Mouse (Mus musculus) MEL (cell line): ENCODE measurements around the gene Zbtb40. TPM values are rescaled to one million over a fixed set of nuclear protein-coding genes. Genes with fewer than 3 reads are reported as not detected.

Source experiments
- DNase-seq: peaks from one replicate; pipeline ENCODE4 v3.0.0; 2011; ENCODE audit warnings: low read depth, low spot score
- H3K27ac ChIP-seq: 2 replicates; pipeline ENCODE4 v1.5.1; 2012; ENCODE audit warnings: low read depth, mild to moderate bottlenecking, control low read depth, low read length, moderate library complexity; ENCODE audit not compliant: control insufficient read depth
- H3K27me3 ChIP-seq, 2 experiments: fragments of 150-350 bp in 1 of 2; sonication (generic) in 1 of 2; 2 replicates each; pipeline ENCODE4 v1.6.1; 2012; ENCODE audit warnings: low read length in 2 of 2, mild to moderate bottlenecking in 2 of 2, improper control_type of control experiment in 1 of 2, moderate library complexity in 1 of 2; ENCODE audit not compliant: insufficient read depth in 2 of 2, control insufficient read depth in 1 of 2
- H3K36me3 ChIP-seq, 2 experiments: 2 replicates each; pipeline ENCODE4 v1.6.1; 2012 to 2014; ENCODE audit warnings: low read length in 2 of 2, improper control_type of control experiment in 1 of 2, inconsistent platforms in 1 of 2, mild to moderate bottlenecking in 1 of 2; ENCODE audit not compliant: insufficient read depth in 2 of 2, control insufficient read depth in 1 of 2
- H3K4me1 ChIP-seq, 2 experiments: fragments of 150-350 bp in 1 of 2; sonication (generic) in 1 of 2; 2 replicates each; pipeline ENCODE4 v1.6.1; 2012; ENCODE audit warnings: low read length in 2 of 2, improper control_type of control experiment in 1 of 2, mild to moderate bottlenecking in 1 of 2; ENCODE audit not compliant: insufficient read depth in 2 of 2, control insufficient read depth in 1 of 2
- H3K4me3 ChIP-seq, 2 experiments: fragments of 150-350 bp in 1 of 2; sonication (generic) in 1 of 2; 2 replicates each; pipeline ENCODE4 v1.5.1; 2012; ENCODE audit warnings: low read depth in 2 of 2, low read length in 2 of 2, mild to moderate bottlenecking in 2 of 2, moderate library complexity in 2 of 2, control low read depth in 1 of 2, improper control_type of control experiment in 1 of 2; ENCODE audit not compliant: control insufficient read depth in 1 of 2, insufficient read depth in 1 of 2
- H3K79me2 ChIP-seq: 2 replicates; pipeline ENCODE4 v1.6.1; 2012; ENCODE audit warnings: mild to moderate bottlenecking, low read length, moderate library complexity; ENCODE audit not compliant: control insufficient read depth, poor library complexity, insufficient read depth
- H3K9ac ChIP-seq: 2 replicates; pipeline ENCODE4 v1.6.1; 2012; ENCODE audit warnings: low read depth, mild to moderate bottlenecking, control low read depth, low read length, moderate library complexity; ENCODE audit not compliant: control insufficient read depth, poor library complexity, severe bottlenecking
- H3K9me3 ChIP-seq: fragments of 150-350 bp; sonication (generic); replicated peaks from 2 replicates; pipeline ENCODE4 v1.6.1; 2012; ENCODE audit warnings: mild to moderate bottlenecking, low read length, improper control_type of control experiment, moderate library complexity; ENCODE audit not compliant: insufficient read depth
- BHLHE40 ChIP-seq: IDR thresholded peaks from 2 replicates; pipeline ENCODE4 v1.6.1; 2012; ENCODE audit warnings: low read depth, mild to moderate bottlenecking, inconsistent platforms, low read length, improper control_type of control experiment, borderline replicate concordance
- CHD2 ChIP-seq: IDR thresholded peaks from 2 replicates; pipeline ENCODE4 v1.6.1; 2011; ENCODE audit warnings: low read length, improper control_type of control experiment
- CTCF ChIP-seq, 3 experiments: IDR thresholded peaks in 2 of 3; conservative IDR thresholded peaks in 1 of 3; 2 replicates each; pipeline ENCODE4 v1.5.1; 2011 to 2012; ENCODE audit warnings: low read length in 3 of 3, low read depth in 2 of 3, mild to moderate bottlenecking in 2 of 3, improper control_type of control experiment in 1 of 3, inconsistent platforms in 1 of 3, mixed read lengths in 1 of 3, moderate library complexity in 1 of 3; ENCODE audit not compliant: control insufficient read depth in 1 of 3, insufficient read depth in 1 of 3, poor library complexity in 1 of 3, severe bottlenecking in 1 of 3
- E2F4 ChIP-seq: IDR thresholded peaks from 2 replicates; pipeline ENCODE4 v1.6.1; 2011; ENCODE audit warnings: low read depth, low read length, improper control_type of control experiment, borderline replicate concordance
- EP300 ChIP-seq, 2 experiments: IDR thresholded peaks; 2 replicates each; pipeline ENCODE4 v1.6.1; 2011; ENCODE audit warnings: improper control_type of control experiment in 2 of 2, low read length in 2 of 2, low read depth in 1 of 2, mild to moderate bottlenecking in 1 of 2
- ETS1 ChIP-seq: IDR thresholded peaks from 2 replicates; pipeline ENCODE4 v1.6.1; 2012; ENCODE audit warnings: low read depth, mild to moderate bottlenecking, inconsistent platforms, low read length, improper control_type of control experiment, moderate library complexity
- GATA1 ChIP-seq: IDR thresholded peaks from 2 replicates; pipeline ENCODE4 v1.6.1; 2011; ENCODE audit warnings: low read depth, low read length, improper control_type of control experiment
- JUND ChIP-seq: IDR thresholded peaks from 2 replicates; pipeline ENCODE4 v1.6.1; 2011; ENCODE audit warnings: low read depth, mild to moderate bottlenecking, improper control_type of control experiment, low read length
- MAFK ChIP-seq: IDR thresholded peaks from 2 replicates; pipeline ENCODE4 v1.6.1; 2011; ENCODE audit warnings: low read depth, mild to moderate bottlenecking, low read length, improper control_type of control experiment, borderline replicate concordance
- MAX ChIP-seq: IDR thresholded peaks from 2 replicates; pipeline ENCODE4 v1.6.1; 2011; ENCODE audit warnings: low read length, improper control_type of control experiment
- MEF2A ChIP-seq: IDR thresholded peaks from 2 replicates; pipeline ENCODE4 v1.6.1; 2014; ENCODE audit warnings: low read depth, mild to moderate bottlenecking, inconsistent platforms, low read length, improper control_type of control experiment; ENCODE audit not compliant: poor library complexity, insufficient replicate concordance, severe bottlenecking; ENCODE audit errors: extremely low read depth
- MXI1 ChIP-seq: IDR thresholded peaks from 2 replicates; pipeline ENCODE4 v1.6.1; 2011; ENCODE audit warnings: mild to moderate bottlenecking, low read depth, low read length, improper control_type of control experiment
- MYB ChIP-seq: IDR thresholded peaks from 2 replicates; pipeline ENCODE4 v1.6.1; 2011; ENCODE audit warnings: mild to moderate bottlenecking, low read depth, low read length, improper control_type of control experiment
- MYC ChIP-seq: IDR thresholded peaks from 2 replicates; pipeline ENCODE4 v1.6.1; 2011; ENCODE audit warnings: low read depth, mild to moderate bottlenecking, low read length, improper control_type of control experiment, moderate library complexity
- NELFE ChIP-seq: IDR thresholded peaks from 2 replicates; pipeline ENCODE4 v1.6.1; 2011; ENCODE audit warnings: low read depth, low read length, improper control_type of control experiment
- NRF1 ChIP-seq: IDR thresholded peaks from 2 replicates; pipeline ENCODE4 v1.6.1; 2014; ENCODE audit warnings: low read depth, mild to moderate bottlenecking, inconsistent platforms, low read length, improper control_type of control experiment, moderate library complexity; ENCODE audit not compliant: poor library complexity, insufficient read depth, severe bottlenecking
- POLR2AphosphoS2 ChIP-seq: IDR thresholded peaks from 2 replicates; pipeline ENCODE4 v1.6.1; 2011; ENCODE audit warnings: low read length, improper control_type of control experiment
- POLR2AphosphoS5 ChIP-seq: IDR thresholded peaks from 2 replicates; pipeline ENCODE4 v1.6.1; 2012; ENCODE audit warnings: low read depth, borderline replicate concordance, mild to moderate bottlenecking, inconsistent platforms, low read length, moderate library complexity, mixed read lengths
- RAD21 ChIP-seq: IDR thresholded peaks from 2 replicates; pipeline ENCODE4 v1.6.1; 2011; ENCODE audit warnings: mild to moderate bottlenecking, low read depth, low read length, improper control_type of control experiment
- TAL1 ChIP-seq: IDR thresholded peaks from 2 replicates; pipeline ENCODE4 v1.6.1; 2012; ENCODE audit warnings: mild to moderate bottlenecking, inconsistent platforms, low read length, moderate library complexity, mixed read lengths
- UBTF ChIP-seq: IDR thresholded peaks from 2 replicates; pipeline ENCODE4 v1.6.1; 2012; ENCODE audit warnings: low read depth, mild to moderate bottlenecking, inconsistent platforms, low read length, improper control_type of control experiment, moderate library complexity, borderline replicate concordance; ENCODE audit not compliant: insufficient read depth
- USF1 ChIP-seq: IDR thresholded peaks from 2 replicates; pipeline ENCODE4 v1.6.1; 2014; ENCODE audit warnings: low read depth, mild to moderate bottlenecking, inconsistent platforms, low read length, improper control_type of control experiment, moderate library complexity
- USF2 ChIP-seq, 2 experiments: IDR thresholded peaks; 2 replicates each; pipeline ENCODE4 v1.6.1; 2011 to 2012; ENCODE audit warnings: improper control_type of control experiment in 2 of 2, low read length in 2 of 2, borderline replicate concordance in 1 of 2, inconsistent platforms in 1 of 2, low read depth in 1 of 2, mild to moderate bottlenecking in 1 of 2; ENCODE audit not compliant: insufficient read depth in 1 of 2
- ZC3H11A ChIP-seq: IDR thresholded peaks from 2 replicates; pipeline ENCODE4 v1.6.1; 2012; ENCODE audit warnings: low read depth, mild to moderate bottlenecking, inconsistent platforms, low read length, improper control_type of control experiment
- ZNF384 ChIP-seq: IDR thresholded peaks from 2 replicates; pipeline ENCODE4 v1.6.1; 2012; ENCODE audit warnings: low read depth, mild to moderate bottlenecking, inconsistent platforms, low read length, improper control_type of control experiment
- polyA plus RNA-seq, 2 experiments: library from polyadenylated mRNA; stranded (reverse) in 1 of 2; unstranded in 1 of 2; fragments of >175 nt in 1 of 2; fragments of >200 nt in 1 of 2; gene quantifications; 2 replicates each; pipeline versions ENCODE4 v1.2.1 to v1.2.4; 2012; ENCODE audit warnings: low replicate concordance in 2 of 2, low read depth in 1 of 2; ENCODE audit not compliant: insufficient read length in 2 of 2, insufficient read depth in 1 of 2, missing spikeins in 1 of 2
- total RNA-seq: library from RNA; depleted of rRNA; stranded (reverse); fragments of 300-350 nt; gene quantifications from 2 replicates; pipeline ENCODE4 v1.2.3, GENCODE M21; 2012

Zbtb40 gene
- total and polyA plus RNA-seq, 3 experiments: 9.6 to 14.4 TPM; not detected in 1

GRCm38 (mm10) chr4:137006966-137007365 is 41.6 kb downstream of the Zbtb40 start:
- no peaks in the 10 kb centered on the region for H3K27me3 ChIP-seq
- H3K4me3 ChIP-seq: no peak overlapping the region
- H3K27ac ChIP-seq: no peak overlapping the region
- no peak for DNase-seq
- no peak overlapping the region for H3K9ac ChIP-seq
- TF ChIP-seq JUND (no peak), TAL1 (no peak), POLR2AphosphoS5 (no peak), GATA1 (no peak)
- no peaks in the 10 kb centered on the region for H3K79me2 ChIP-seq
- no peaks in the 10 kb centered on the region; a peak in 1 of 4 replicates for H3K36me3 ChIP-seq
- H3K9me3 ChIP-seq: no peaks in the 10 kb centered on the region
- H3K4me1 ChIP-seq: no peaks in the 10 kb centered on the region

GRCm38 (mm10) chr4:137001825-137002224 is 46.8 kb downstream of the Zbtb40 start:
- Histone ChIP-seq H3K79me2 (no peaks in the 10 kb centered on the region), H3K9me3 (no peaks in the 10 kb centered on the region), H3K27ac (no peak overlapping the region), H3K4me3 (no peak overlapping the region), H3K27me3 (no peaks in the 10 kb centered on the region), H3K36me3 (no peaks in the 10 kb centered on the region; a peak in 1 of 4 replicates), H3K9ac (no peak overlapping the region), H3K4me1 (no peaks in the 10 kb centered on the region)
- TF ChIP-seq UBTF (no peak), EP300 (IDR thresholded peaks at IDR 0.05; ENCODE audit: low read depth in 1 of 2, low read length in 2 of 2) (no peak), NRF1 (no peak), CHD2 (no peak), CTCF (IDR thresholded peaks at IDR 0.05 in 2 of 3, conservative IDR thresholded peaks at IDR 0.05 in 1 of 3; ENCODE audit: control insufficient read depth in 1 of 3, insufficient read depth in 1 of 3, low read depth in 2 of 3, low read length in 3 of 3, poor library complexity in 1 of 3, severe bottlenecking in 1 of 3) (no peak), BHLHE40 (no peak), POLR2AphosphoS2 (no peak), ZC3H11A (no peak), JUND (no peak), POLR2AphosphoS5 (no peak), E2F4 (no peak)
- DNase-seq: no peak

GRCm38 (mm10) chr4:137001020-137001419 is 47.6 kb downstream of the Zbtb40 start:
- no peaks in the 10 kb centered on the region for H3K9me3 ChIP-seq
- no peaks in the 10 kb centered on the region for H3K79me2 ChIP-seq
- no peaks in the 10 kb centered on the region for H3K27me3 ChIP-seq
- DNase-seq: no peak
- no peak overlapping the region for H3K27ac ChIP-seq
- H3K4me1 ChIP-seq: no peaks in the 10 kb centered on the region
- no peaks in the 10 kb centered on the region; a peak in 1 of 4 replicates for H3K36me3 ChIP-seq
- TF ChIP-seq MXI1 (no peak), NELFE (no peak), MYB (no peak), USF2 (IDR thresholded peaks at IDR 0.05; ENCODE audit: borderline replicate concordance in 1 of 2, insufficient read depth in 1 of 2, low read depth in 1 of 2, low read length in 2 of 2) (no peak), MAFK (no peak), CHD2 (no peak), MEF2A (no peak), GATA1 (no peak), CTCF (IDR thresholded peaks at IDR 0.05 in 2 of 3, conservative IDR thresholded peaks at IDR 0.05 in 1 of 3; ENCODE audit: control insufficient read depth in 1 of 3, insufficient read depth in 1 of 3, low read depth in 2 of 3, low read length in 3 of 3, poor library complexity in 1 of 3, severe bottlenecking in 1 of 3) (no peak), MYC (no peak), ZNF384 (no peak), MAX (no peak), USF1 (no peak), RAD21 (no peak), ETS1 (no peak)
- H3K9ac ChIP-seq: no peak overlapping the region
- no peak overlapping the region for H3K4me3 ChIP-seq
